Mouse (Mus musculus) neural tube, embryonic 13.5 days (tissue): Measurements from ENCODE around the gene Fgf5. TPM values are rescaled to one million over a fixed set of nuclear protein-coding genes. Genes with fewer than 3 reads are reported as not detected.

Experiments used
- ATAC-seq: fragments of 200-750 bp; cut with Nextera tagmentation; 2 replicates; pipeline ENCODE4 v1.8.0; 2017; ENCODE audit warnings: low read depth, mild to moderate bottlenecking, moderate TSS enrichment, moderate library complexity
- H3K27ac ChIP-seq: fragments of 300-500 bp; sonication (generic); replicated peaks from 2 replicates; pipeline ENCODE4 v1.5.1; 2015; ENCODE audit warnings: moderate library complexity, mild to moderate bottlenecking, inconsistent platforms
- H3K27me3 ChIP-seq: fragments of 300-500 bp; sonication (generic); 2 replicates; pipeline ENCODE4 v1.6.1; 2015; ENCODE audit warnings: mild to moderate bottlenecking, inconsistent platforms
- H3K36me3 ChIP-seq: fragments of 300-500 bp; sonication (generic); 2 replicates; pipeline ENCODE4 v1.6.1; 2015; ENCODE audit warnings: mild to moderate bottlenecking, inconsistent platforms
- H3K4me1 ChIP-seq: fragments of 300-500 bp; sonication (generic); replicated peaks from 2 replicates; pipeline ENCODE4 v1.6.1; 2015; ENCODE audit warnings: inconsistent platforms
- H3K4me2 ChIP-seq: fragments of 300-500 bp; sonication (generic); 2 replicates; pipeline ENCODE4 v1.6.1; 2015; ENCODE audit warnings: inconsistent platforms, mild to moderate bottlenecking, moderate library complexity
- H3K4me3 ChIP-seq: fragments of 300-500 bp; sonication (generic); 2 replicates; pipeline ENCODE4 v1.5.1; 2015; ENCODE audit warnings: mild to moderate bottlenecking, inconsistent platforms
- H3K9ac ChIP-seq: fragments of 300-500 bp; sonication (generic); 2 replicates; pipeline ENCODE4 v1.6.1; 2015; ENCODE audit warnings: moderate library complexity, mild to moderate bottlenecking, inconsistent platforms
- H3K9me3 ChIP-seq: fragments of 300-500 bp; sonication (generic); 2 replicates; pipeline ENCODE4 v1.6.1; 2016; ENCODE audit warnings: inconsistent platforms
- WGBS: fragments of 180-500 bp; shearing (Covaris S2); methylation state at CpG from one replicate; pipeline ENCODE4 v1.1.7; 2015; 5-methylcytosine and 5-hydroxymethylcytosine counted together
- polyA plus RNA-seq: library from polyadenylated mRNA; unstranded; fragments of >200 nt; fragmentation: Nextera tagmentation; extraction: Ambion mirVana; gene quantifications from 2 replicates; pipeline ENCODE4 v1.2.1, GENCODE M21; 2015

Gene Fgf5
- polyA plus RNA-seq, 1 experiment from 2014 or later, result 1.3 TPM

DNA sequence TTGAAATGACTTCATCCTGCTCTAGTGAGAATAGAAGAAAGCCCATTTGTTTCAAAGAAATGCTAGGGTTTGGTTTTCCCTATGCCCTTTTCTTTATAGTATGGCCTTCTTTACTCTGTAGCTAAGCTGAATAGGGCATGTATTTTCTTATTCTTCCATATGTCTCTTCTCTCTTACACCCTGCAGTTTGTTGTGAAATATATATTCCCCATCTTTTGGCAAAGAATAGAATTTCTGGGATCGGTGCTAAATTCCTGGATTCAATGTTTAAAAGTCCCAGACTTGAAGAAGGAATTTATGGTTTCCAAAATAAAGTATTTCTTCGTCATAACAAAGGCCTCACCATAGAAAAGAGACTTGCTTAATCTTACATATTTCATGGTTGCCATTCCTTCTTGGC is 72.6 kb downstream of the Fgf5 start:
- Histone ChIP-seq H3K9me3 (no peaks in the 10 kb centered on the region), H3K27ac (no peak overlapping the region), H3K27me3 (peaks cover 22% of the 10 kb centered on the region), H3K9ac (no peak overlapping the region), H3K36me3 (no peaks in the 10 kb centered on the region), H3K4me2 (no peak overlapping the region), H3K4me1 (no peaks in the 10 kb centered on the region), H3K4me3 (no peak overlapping the region)
- WGBS, result 89% methylated on average over 2 of the region's 2 CpGs
- ATAC-seq, result no peak

Other genes with a start within 250 kb of the Fgf5 start
- 11.6 and 13.8 TPM in 2 replicates for gene Antxr2, start 223.1 kb upstream of the Fgf5 start, polyA plus RNA-seq
- 3.5 and 3.8 TPM in 2 replicates for gene Prdm8, start 87.0 kb upstream of the Fgf5 start, polyA plus RNA-seq
- gene Cfap299, start 75.1 kb downstream of the Fgf5 start, polyA plus RNA-seq, result 0.61 TPM in 2 replicates